Mouse (Mus musculus): ENCODE measurements around the gene Crybg2. TPM values are rescaled to one million over a fixed set of nuclear protein-coding genes. Genes with fewer than 3 reads are reported as not detected.

Gene Crybg2
- total and polyA plus RNA-seq, 2 experiments = 1.4 to 1.6 TPM

- Histone ChIP-seq H3K4me3 (ENCODE audit: insufficient read depth, low read depth, low read length) (no peak overlapping the region), H3K79me2 (ENCODE audit: control insufficient read depth, insufficient read depth, low read length) (no peaks in the 10 kb centered on the region), H3K9ac (ENCODE audit: low read depth, low read length) (no peak overlapping the region), H3K27me3 (ENCODE audit: control insufficient read depth, insufficient read depth, low read length) (no peaks in the 10 kb centered on the region), H3K4me1 (ENCODE audit: control insufficient read depth, insufficient read depth, low read length) (no peaks in the 10 kb centered on the region), H3K27ac (replicated peaks; ENCODE audit: insufficient read depth, low read depth, low read length) (no peak overlapping the region), H3K36me3 (ENCODE audit: control insufficient read depth, insufficient read depth, low read length) (no peaks in the 10 kb centered on the region)
- no peak for DNase-seq (ENCODE audit: extremely low read depth, low read depth, low spot score)
- no peak for TF ChIP-seq POLR2A (IDR thresholded peaks at IDR 0.05; ENCODE audit: extremely low read depth, insufficient read depth, low read length)
- TF ChIP-seq CTCF (IDR thresholded peaks at IDR 0.05; ENCODE audit: low read depth, low read length) = no peak
- WGBS = 90% methylated on average over 4 of the region's 4 CpGs
These were observed 39.6 kb downstream of the Crybg2 start for GRCm38 (mm10) chr4:134100245-134100644.

- Histone ChIP-seq H3K27me3 (ENCODE audit: control insufficient read depth, insufficient read depth, low read length) (no peaks in the 10 kb centered on the region), H3K36me3 (ENCODE audit: control insufficient read depth, insufficient read depth, low read length) (no peaks in the 10 kb centered on the region), H3K9ac (ENCODE audit: low read depth, low read length) (peak within 1 kb of the TSS; percentile 81), H3K4me1 (ENCODE audit: control insufficient read depth, insufficient read depth, low read length) (no peaks in the 10 kb centered on the region), H3K79me2 (ENCODE audit: control insufficient read depth, insufficient read depth, low read length) (no peaks in the 10 kb centered on the region), H3K27ac (replicated peaks; ENCODE audit: insufficient read depth, low read depth, low read length) (no peak within 1 kb of the TSS), H3K4me3 (ENCODE audit: insufficient read depth, low read depth, low read length) (peak within 1 kb of the TSS; percentile 91)
- WGBS = 19% methylated on average over 34 of the region's 34 CpGs
- no peak for TF ChIP-seq CTCF (IDR thresholded peaks at IDR 0.05; ENCODE audit: low read depth, low read length)
- no peak for TF ChIP-seq POLR2A (IDR thresholded peaks at IDR 0.05; ENCODE audit: extremely low read depth, insufficient read depth, low read length)
- peak; percentile 84 for DNase-seq (ENCODE audit: extremely low read depth, low read depth, low spot score)
These were observed 41.5 kb downstream of the Crybg2 start, which contains the start of gene Ubxn11 for GRCm38 (mm10) chr4:134101979-134102741. TSS of gene Ubxn11 (plus strand) at chr4:134102570.

DNA sequence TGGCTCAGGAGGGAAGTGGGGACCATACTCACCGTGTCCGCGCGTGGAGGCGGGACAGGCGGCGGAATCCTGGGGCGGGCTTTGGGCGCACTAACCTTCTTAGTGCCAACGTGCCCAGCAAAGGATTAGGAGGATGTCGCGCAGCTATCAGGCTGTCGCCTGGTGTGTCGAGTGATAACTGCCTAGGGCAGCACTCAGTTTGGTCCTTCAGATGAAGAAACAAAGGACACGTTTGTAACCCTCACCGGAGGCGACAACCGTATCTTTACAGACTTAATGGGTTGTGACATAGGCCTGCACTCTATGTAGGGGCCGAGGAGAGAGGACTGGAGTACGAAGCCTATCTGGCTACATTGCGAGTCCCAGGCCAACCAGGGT lies 42.1 kb downstream of the Crybg2 start:
- Histone ChIP-seq H3K4me1 (ENCODE audit: control insufficient read depth, insufficient read depth, low read length) (no peaks in the 10 kb centered on the region), H3K36me3 (ENCODE audit: control insufficient read depth, insufficient read depth, low read length) (no peaks in the 10 kb centered on the region), H3K4me3 (ENCODE audit: insufficient read depth, low read depth, low read length) (peak overlapping the region; percentile 91), H3K27me3 (ENCODE audit: control insufficient read depth, insufficient read depth, low read length) (no peaks in the 10 kb centered on the region), H3K9ac (ENCODE audit: low read depth, low read length) (peak overlapping the region; percentile 81), H3K27ac (replicated peaks; ENCODE audit: insufficient read depth, low read depth, low read length) (no peak overlapping the region), H3K79me2 (ENCODE audit: control insufficient read depth, insufficient read depth, low read length) (no peaks in the 10 kb centered on the region)
- WGBS = 13% methylated on average over 21 of the region's 21 CpGs
- no peak for DNase-seq (ENCODE audit: extremely low read depth, low read depth, low spot score)
- TF ChIP-seq POLR2A (IDR thresholded peaks at IDR 0.05; ENCODE audit: extremely low read depth, insufficient read depth, low read length) (no peak), CTCF (IDR thresholded peaks at IDR 0.05; ENCODE audit: low read depth, low read length) (no peak)

DNA sequence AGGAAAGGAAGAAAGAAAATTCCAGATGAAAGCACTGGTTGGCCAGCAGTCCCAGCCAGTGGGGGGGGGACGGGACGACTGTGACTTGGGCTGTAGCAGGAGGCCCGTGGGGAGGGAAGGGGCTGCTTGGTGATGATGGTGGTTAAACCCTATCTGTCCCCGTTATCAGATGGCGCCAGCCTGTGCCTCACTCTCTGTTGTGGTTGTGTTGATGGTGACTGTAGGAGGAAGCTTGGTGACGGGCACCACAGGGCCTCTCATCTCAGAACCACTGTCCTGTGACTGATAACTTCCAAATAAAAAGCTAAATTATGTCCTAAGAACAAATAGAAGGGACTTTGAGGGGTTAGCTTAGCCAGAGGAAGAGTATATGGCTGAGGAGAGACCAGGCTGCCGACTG lies 45.5 kb downstream of the Crybg2 start:
- no peak overlapping the region for H3K27ac ChIP-seq (replicated peaks; ENCODE audit: insufficient read depth, low read depth, low read length)
- no peaks in the 10 kb centered on the region for H3K27me3 ChIP-seq (ENCODE audit: control insufficient read depth, insufficient read depth, low read length)
- H3K4me1 ChIP-seq (ENCODE audit: control insufficient read depth, insufficient read depth, low read length) = no peaks in the 10 kb centered on the region
- H3K36me3 ChIP-seq (ENCODE audit: control insufficient read depth, insufficient read depth, low read length) = no peaks in the 10 kb centered on the region
- no peak overlapping the region for H3K9ac ChIP-seq (ENCODE audit: low read depth, low read length)
- TF ChIP-seq CTCF (IDR thresholded peaks at IDR 0.05; ENCODE audit: low read depth, low read length) (no peak), POLR2A (IDR thresholded peaks at IDR 0.05; ENCODE audit: extremely low read depth, insufficient read depth, low read length) (no peak)
- no peak overlapping the region for H3K4me3 ChIP-seq (ENCODE audit: insufficient read depth, low read depth, low read length)
- WGBS = 73% methylated on average over 7 of the region's 7 CpGs
- no peaks in the 10 kb centered on the region for H3K79me2 ChIP-seq (ENCODE audit: control insufficient read depth, insufficient read depth, low read length)
- no peak for DNase-seq (ENCODE audit: extremely low read depth, low read depth, low spot score)

- DNase-seq (ENCODE audit: extremely low read depth, low read depth, low spot score) = no peak
- no peak overlapping the region for H3K4me3 ChIP-seq (ENCODE audit: insufficient read depth, low read depth, low read length)
- 89% methylated on average over 7 of the region's 7 CpGs for WGBS
- no peaks in the 10 kb centered on the region for H3K36me3 ChIP-seq (ENCODE audit: control insufficient read depth, insufficient read depth, low read length)
- H3K27me3 ChIP-seq (ENCODE audit: control insufficient read depth, insufficient read depth, low read length) = no peaks in the 10 kb centered on the region
- no peaks in the 10 kb centered on the region for H3K4me1 ChIP-seq (ENCODE audit: control insufficient read depth, insufficient read depth, low read length)
- TF ChIP-seq CTCF (IDR thresholded peaks at IDR 0.05; ENCODE audit: low read depth, low read length) = no peak
- TF ChIP-seq POLR2A (IDR thresholded peaks at IDR 0.05; ENCODE audit: extremely low read depth, insufficient read depth, low read length) = no peak
- no peak overlapping the region for H3K9ac ChIP-seq (ENCODE audit: low read depth, low read length)
- H3K27ac ChIP-seq (replicated peaks; ENCODE audit: insufficient read depth, low read depth, low read length) = no peak overlapping the region
- H3K79me2 ChIP-seq (ENCODE audit: control insufficient read depth, insufficient read depth, low read length) = no peaks in the 10 kb centered on the region
These were observed 47.1 kb downstream of the Crybg2 start for GRCm38 (mm10) chr4:134107730-134108129.

DNA sequence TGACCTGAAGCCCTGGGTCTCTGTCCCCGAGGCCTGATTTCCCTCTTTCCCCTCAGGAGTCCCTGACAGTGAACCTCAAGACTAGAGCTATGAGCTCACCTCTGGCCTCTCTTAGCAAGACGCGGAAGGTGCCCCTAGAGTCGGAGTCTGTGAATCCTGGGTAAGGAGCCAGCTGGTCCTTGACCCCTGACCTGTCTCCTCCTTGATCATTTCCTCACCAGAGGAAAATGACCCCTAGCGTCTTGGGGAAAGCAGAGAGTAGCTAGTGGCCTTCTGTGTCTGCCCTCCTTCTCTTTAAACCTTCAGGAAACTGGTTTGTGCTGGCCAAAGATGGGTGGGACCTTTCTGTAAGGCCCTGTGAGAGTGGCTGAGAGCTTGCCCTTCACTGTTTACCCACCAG lies 47.6 kb downstream of the Crybg2 start:
- Histone ChIP-seq H3K79me2 (ENCODE audit: control insufficient read depth, insufficient read depth, low read length) (no peaks in the 10 kb centered on the region), H3K4me3 (ENCODE audit: insufficient read depth, low read depth, low read length) (no peak overlapping the region), H3K27me3 (ENCODE audit: control insufficient read depth, insufficient read depth, low read length) (no peaks in the 10 kb centered on the region), H3K36me3 (ENCODE audit: control insufficient read depth, insufficient read depth, low read length) (no peaks in the 10 kb centered on the region), H3K9ac (ENCODE audit: low read depth, low read length) (no peak overlapping the region), H3K4me1 (ENCODE audit: control insufficient read depth, insufficient read depth, low read length) (no peaks in the 10 kb centered on the region), H3K27ac (replicated peaks; ENCODE audit: insufficient read depth, low read depth, low read length) (no peak overlapping the region)
- 74% methylated on average over 5 of the region's 5 CpGs for WGBS
- no peak for TF ChIP-seq POLR2A (IDR thresholded peaks at IDR 0.05; ENCODE audit: extremely low read depth, insufficient read depth, low read length)
- DNase-seq (ENCODE audit: extremely low read depth, low read depth, low spot score) = no peak
